Mouse (Mus musculus): ENCODE results near the gene Prkab1. TPM values are rescaled to one million over a fixed set of nuclear protein-coding genes. Genes with fewer than 3 reads are reported as not detected.
A peak's percentile ranks its signal among the peaks of the same experiment; 100 is the strongest.

The Prkab1 gene
- total RNA-seq, 2 experiments from 2014 or later: 48.7 to 59.5 TPM

- DNase-seq: no peak
These were observed 45.1 kb downstream of the Prkab1 start for GRCm38 (mm10) chr5:115979134-115979696.

GRCm38 (mm10) chr5:115978255-115978654 is 46.1 kb downstream of the Prkab1 start:
- no peak for DNase-seq

GRCm38 (mm10) chr5:115977757-115978156 is 46.6 kb downstream of the Prkab1 start:
- peak; percentile 46 to 75 for DNase-seq

GRCm38 (mm10) chr5:115977266-115977665 is 47.0 kb downstream of the Prkab1 start:
- peak in 1 of 2 experiments; percentile 7 for DNase-seq

- DNase-seq: no peak
These were observed 47.9 kb downstream of the Prkab1 start for GRCm38 (mm10) chr5:115976446-115976845.

- DNase-seq: no peak
These were observed 48.6 kb downstream of the Prkab1 start for GRCm38 (mm10) chr5:115975672-115976071.

- DNase-seq: no peak
These were observed 53.1 kb downstream of the Prkab1 start for GRCm38 (mm10) chr5:115971236-115971635.

Other genes with a start within 250 kb of the Prkab1 start
- gene Cit, start 179.2 kb downstream of the Prkab1 start, total RNA-seq (2021): 1 to 10 TPM in 1 of 2 experiments, under 1 TPM in 1; 0.77 to 1.0 TPM
- not detected for gene Tmem233, start 58.7 kb upstream of the Prkab1 start, total RNA-seq (2021)